Mouse (Mus musculus) megakaryocyte, adult 5-6 weeks (primary cell): ENCODE measurements around the gene Caly. TPM values are rescaled to one million over a fixed set of nuclear protein-coding genes. Genes with fewer than 3 reads are reported as not detected.
A peak's percentile ranks its signal among the peaks of the same experiment; 100 is the strongest.

Source experiments
- ATAC-seq: 2 replicates; pipeline ENCODE4 v1.8.0; 2016; ENCODE audit warnings: mild to moderate bottlenecking, inconsistent platforms; ENCODE audit not compliant: poor library complexity, severe bottlenecking
- total RNA-seq, 2 experiments: library from RNA; stranded (forward) in 1 of 2; stranded (reverse) in 1 of 2; fragments of 153-499, 151-499 nt in 1 of 2; fragments of 221-1000, 200-1000 nt in 1 of 2; gene quantifications; 2 replicates each; pipeline versions ENCODE4 v1.2.3 to v1.2.4; 2015 to 2017

The Caly gene
- total RNA-seq, 2 experiments from 2014 or later = not detected

DNA sequence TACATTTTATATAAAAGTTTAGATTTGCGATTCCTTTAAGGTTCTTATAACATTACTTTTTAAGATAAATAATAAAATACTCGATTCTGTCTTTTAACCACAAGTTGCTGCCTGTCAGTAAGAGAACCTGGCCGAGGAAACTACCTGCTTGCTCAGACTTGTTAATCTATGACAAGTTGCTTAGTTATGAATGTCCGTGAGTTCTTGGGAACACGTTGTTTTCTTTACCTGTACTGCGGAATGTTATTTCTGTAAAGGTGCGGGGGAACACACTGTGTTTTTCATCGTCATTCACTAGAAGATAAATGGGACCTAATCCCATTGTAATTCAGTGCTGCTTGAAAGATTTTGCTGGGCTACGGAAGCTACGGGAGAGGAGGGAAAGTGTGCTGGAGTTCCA lies 8.3 kb upstream of the Caly start:
- no peak for ATAC-seq

DNA sequence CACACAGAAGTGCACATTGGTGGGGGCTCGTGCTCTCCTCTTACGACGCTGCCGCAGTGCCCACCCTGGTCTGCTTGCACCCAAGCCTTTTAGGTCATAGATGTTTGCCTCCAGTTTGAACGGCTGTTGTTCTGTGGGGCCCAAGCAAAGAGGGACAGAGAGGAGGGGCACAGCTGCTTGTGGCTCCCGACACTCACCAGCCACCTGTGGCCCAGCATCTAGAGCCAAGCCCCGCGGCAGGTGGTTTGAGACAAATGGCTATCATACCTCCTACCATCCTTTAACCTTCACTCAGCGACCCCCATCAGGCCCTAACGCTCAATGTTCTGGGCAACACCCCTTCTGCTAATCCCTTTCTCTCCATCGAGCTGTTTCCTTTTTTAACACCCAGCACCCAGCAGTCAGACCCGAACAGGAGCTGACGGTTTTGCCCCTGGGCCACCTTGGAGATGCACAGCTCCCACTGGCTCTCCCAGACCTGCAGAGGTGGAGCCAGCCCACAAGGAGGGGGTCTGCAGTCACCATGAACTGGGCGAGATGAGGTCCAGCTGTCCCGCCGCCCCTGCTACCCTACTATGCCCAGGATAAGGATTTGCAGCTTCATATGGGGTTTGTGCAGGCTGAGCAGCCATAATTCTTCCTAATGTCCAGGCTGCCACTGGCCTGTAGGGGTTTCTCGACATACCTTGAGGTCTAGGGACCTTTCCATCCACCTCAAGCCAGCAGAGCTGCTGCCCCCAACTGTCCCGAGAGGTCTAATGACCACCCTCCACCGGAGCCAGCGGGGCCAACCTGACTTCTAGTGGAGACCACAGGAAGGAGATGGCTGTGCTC lies 723 bp downstream of the Caly start:
- no peak for ATAC-seq

DNA sequence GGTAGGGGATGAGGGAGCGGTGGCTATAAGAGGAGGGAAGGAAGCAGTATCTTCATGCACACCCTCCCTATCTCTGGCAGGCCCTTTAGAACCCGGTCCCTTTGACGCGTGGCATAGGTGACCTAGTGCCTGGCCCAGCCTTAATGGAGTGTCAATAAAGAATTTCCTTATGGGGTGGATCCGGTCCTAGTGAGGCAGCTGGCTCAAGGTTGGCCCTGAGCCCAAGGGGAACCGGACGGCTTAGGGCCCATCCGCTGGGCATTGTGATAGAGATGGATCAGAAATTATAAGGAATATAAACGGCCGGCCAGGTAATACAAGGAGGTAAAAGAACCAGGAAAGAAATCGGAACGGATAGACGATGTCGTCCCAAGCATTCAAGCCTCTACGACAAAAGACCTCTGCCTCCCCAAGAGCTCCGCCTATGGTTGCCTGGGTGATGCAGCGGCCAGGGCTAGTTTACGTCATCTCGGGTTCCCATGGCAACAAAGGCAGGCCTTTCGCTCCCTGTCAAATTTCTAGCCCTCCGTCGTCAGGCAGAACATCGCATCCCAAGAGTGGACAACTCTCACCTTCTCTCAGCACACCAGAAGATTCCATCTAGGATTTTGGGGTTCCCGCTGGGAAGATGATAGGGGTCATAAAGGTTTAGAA lies 1.7 kb downstream of the Caly start:
- peak; percentile 46 for ATAC-seq

DNA sequence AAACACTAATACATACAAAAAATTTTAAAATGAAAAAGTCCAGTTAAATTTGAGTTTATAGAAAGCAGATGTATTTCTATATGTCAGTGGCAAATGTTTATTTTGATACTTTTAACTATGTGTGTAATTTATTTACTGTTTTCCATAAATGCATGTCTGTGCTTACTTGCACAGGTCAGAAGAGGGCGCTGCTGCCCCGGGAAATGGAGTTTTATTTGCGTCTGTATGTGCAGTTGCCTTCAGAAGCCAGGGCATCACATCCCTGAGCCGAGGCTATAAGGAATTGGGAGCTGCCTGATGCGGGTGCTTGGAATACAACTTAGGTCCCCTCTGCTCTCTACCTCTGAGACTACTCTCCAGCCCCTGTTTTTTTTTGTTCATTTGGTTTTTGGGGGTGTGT lies 3.6 kb downstream of the Caly start:
- peak; percentile 68 for ATAC-seq

DNA sequence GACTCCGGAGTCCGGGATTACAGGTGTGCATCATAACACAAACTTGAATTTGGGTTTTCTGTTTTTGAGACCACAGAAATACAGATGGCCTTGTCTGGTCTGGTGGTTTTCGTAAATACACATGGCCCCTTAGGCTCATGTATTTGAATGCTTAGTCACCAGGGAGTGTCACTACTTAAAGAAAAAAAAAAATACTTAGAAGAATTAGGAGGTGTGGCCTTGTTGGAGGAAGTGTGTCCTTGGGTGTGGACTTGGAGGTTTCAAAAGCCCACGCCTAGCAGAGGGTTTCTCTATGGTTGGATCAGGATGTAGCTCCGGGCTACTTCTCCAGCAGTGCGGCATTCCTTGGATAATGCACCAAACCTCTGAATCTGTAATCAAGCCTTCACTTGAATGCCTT lies 4.7 kb downstream of the Caly start:
- ATAC-seq = peak; percentile 81

DNA sequence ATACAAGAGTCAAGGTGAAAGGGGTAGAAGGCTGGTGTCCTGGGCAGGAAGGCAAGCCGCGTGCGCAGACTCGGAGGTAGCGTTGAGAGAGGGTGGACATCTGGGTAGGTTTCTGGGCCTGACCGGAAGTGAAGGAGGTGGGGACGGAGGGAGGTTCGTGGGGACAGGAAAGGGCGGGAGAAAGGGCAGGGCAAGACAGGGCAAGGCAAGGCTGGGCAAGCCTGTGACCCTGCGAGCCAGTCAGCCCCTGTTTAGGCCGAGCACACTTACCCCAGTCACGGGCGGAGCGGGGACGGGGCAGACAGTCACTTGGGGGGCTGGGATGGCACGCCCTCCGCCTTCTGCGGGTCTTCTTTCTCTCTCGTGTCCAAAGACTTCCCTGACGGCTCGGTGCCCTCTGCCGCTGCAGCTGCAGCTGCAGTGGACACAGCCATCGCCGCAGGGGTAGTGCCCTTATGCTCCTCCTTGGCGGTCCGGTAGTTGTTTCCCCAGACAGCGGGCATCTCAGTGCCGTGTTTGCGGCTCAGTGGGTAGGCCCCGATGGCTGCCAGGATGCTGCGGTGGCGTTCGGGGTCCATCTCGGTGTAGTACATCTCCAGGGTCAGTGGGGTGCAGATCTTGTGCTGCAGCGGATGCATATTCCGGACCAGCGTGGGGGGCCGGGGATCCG lies 12.2 kb downstream of the Caly start:
- peak; percentile 60 for ATAC-seq

DNA sequence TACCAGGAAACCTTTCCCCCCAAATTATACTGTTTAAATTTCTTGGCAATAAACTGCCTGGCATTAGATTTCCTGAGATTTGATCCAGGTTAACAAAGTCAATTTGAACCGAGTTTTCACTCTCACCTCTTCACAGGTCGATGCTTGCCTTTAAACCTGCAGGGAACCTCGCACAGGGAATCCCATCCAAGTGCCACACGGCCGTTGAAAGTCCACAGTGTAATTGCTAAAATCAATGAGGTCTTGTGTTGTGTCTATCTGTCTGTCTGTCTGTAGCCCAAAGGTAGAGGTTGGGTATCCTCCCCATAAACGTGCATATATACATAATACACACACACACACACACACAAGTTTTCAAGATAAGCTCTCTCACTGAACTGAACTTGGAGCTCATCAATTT lies 15.0 kb downstream of the Caly start:
- no peak for ATAC-seq

DNA sequence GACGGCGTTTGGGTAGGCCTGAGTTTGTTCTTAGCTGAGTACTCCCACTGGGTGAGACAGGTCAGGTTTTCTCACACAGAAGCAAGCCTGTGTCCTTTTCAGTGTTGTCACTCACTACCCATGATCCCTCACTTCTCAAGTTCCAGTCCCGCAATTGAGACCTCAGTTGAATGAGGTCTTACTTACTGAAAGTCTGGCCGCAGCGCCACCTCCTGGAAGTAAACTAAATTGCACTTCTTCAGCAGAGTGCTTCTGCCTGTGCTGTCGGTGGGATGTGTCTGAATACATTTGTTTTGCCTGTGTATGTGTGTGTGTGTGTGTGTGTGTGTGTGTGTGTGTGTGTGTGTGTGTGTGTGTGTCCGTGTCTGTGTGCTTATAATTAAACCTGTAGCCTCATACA lies 19.3 kb downstream of the Caly start:
- ATAC-seq = peak; percentile 83

DNA sequence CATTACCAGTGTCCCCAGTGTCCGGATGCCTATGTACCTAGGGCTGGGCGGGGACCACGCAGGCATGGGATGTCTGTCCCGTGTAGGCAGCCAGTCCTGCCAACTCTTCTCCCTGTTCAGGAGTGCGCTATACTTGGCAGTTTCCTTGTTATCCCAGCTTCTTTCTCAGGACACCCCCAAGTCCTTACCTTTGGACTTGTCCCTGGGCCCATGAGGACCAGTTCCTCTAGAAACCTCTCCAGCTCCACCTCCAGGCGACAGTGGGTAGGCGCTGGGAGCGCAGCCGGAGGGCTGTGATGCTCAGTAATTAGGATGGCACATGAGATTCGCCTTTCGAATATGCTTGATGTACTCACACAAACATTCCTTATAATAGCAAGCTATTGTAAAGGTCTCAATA lies 20.0 kb downstream of the Caly start:
- ATAC-seq = peak; percentile 60

DNA sequence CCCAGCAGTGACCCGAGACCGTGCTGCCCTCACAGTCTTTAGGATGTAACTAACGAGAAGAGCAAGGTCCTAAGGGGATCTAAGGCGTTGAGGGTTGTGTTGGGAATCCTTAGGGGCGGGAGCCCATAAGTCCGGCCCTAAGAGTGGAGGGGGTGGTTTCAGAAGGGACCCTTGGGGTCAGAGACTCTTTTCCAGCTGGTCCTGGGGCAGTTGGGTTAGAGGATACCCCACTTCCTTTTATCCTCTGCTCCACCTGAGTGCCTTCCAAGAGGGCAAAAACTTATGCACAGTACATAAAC lies 20.6 kb downstream of the Caly start:
- no peak for ATAC-seq

DNA sequence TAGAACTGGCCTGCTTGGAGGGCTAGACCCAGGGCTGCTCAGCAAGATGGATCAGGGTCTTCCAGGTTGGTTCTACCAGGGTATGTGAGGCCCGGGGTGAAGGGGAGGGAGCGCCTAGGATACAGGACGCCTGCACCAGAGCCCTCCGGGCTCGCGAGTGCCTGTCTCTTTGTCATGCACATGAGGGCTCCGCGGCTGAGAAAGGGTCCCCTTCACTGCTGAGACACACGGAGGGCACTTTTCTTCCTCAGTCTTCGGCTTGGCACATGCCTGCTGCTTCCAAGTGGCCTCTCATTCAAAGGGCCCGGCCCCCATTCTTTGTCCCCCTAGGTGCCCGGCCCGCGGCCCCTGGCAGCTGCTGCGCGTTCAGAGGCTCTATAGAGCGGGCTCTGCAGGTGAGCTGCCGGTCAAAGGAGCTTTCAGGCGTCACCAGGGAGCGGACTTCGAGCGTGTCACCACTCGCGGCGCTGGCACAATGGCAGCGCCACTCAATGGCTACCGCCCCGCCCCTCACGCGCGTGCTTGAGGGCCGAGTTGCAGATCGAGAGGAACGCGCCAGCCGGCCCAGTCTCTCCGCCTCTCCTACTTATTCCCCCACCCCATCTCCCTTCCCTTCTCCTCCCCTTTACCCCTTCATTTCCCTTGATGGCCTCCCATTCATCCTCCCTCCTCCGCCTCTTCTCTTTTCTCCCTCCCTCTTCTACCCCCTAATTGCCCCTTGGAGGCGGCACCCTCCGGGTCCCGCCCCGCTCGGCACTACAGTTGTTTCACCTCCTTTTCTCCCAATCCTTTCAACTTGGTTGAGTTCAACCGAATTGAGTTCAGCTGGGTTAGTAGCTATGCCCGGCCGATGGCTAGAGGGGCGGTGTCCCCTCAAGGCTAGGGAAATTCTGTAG lies 21.2 kb downstream of the Caly start:
- ATAC-seq = peak; percentile 23; the same call in 1 of the 2 replicates

DNA sequence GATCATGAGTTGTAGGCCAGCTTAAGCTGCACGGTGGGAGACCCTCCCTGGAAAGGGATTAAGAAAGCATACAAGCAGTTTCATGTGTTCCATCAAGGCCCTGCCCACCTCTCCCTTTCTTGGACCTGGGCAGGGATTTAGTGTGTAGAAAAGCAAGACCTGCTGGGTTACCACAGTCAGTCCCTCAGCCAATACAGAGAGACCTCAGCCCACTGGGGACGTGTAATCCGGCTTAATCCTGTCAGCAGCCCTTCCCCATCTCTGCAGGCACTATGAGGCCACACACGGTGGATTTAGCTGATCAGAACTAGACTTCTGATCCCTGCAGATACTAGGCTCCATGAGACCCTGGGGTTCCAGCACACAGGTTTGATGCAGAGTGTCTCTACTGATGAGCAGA lies 22.7 kb downstream of the Caly start:
- ATAC-seq = no peak

DNA sequence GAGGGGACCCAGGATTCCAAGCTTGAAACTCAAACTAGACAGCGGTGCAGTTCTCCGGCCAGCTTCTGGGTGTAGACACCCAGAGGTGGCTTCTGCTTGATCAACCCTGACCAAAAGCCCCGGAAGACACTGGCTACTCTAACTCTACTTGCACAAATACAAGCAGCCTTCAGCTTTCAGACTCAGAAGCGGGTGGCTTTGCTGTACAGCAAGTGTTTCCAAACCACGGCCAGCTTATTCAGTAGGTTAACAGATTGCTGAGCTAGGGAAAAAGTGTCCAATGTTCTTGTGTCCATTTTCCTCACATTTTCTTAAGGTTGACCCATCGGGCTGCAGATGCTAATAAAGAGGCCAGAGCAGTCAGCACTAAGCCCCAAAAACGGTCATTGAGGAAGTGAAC lies 23.8 kb downstream of the Caly start:
- ATAC-seq = no peak

DNA sequence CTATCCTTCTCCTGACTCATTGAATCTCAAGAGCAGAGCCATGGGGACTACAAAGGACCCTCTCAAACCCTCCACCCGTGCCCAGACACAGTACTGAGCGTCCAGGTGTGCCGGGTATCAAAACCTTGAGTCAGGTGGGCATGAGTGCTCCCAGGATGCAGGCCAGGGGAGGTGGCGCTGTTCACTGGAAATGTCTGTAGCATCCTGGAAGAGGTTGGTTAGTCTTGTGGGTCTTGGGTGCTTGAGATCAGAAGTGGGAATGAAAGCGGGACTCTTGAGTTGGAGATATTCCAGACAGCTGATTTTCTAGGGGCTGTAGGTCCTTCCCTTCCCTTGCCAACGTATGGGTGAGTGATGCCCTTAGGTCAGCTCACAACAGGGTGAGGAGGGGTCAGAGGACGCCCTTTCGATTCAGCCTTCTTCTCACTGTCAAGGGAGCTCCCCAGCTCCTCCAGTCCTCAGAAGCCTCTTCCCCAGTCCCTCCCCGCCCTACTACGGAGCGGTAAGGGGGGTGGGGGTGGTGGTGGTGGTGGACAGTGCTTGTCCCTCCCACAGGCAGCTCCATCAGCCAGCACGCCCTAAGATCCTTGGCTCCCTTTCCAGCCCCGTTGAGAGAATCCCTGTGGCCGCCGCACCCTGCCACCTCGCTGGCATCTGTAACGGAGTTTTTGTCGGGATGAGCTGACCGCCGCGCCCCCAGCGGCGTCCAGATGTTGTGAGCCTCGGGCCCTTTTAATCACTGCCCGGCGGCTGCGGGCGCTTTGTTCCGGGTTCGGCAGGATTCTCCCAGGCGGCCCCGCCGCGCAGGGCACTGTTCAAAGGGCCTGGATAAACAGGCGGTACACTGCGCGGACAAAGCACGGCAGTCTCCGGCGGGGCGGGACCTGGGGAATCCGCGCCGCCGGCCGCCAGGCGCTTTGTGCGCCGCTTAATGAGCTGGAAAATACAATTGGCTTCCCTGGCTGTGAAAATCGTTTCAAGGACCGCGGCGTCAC lies 24.6 kb downstream of the Caly start:
- peak; percentile 24 for ATAC-seq

DNA sequence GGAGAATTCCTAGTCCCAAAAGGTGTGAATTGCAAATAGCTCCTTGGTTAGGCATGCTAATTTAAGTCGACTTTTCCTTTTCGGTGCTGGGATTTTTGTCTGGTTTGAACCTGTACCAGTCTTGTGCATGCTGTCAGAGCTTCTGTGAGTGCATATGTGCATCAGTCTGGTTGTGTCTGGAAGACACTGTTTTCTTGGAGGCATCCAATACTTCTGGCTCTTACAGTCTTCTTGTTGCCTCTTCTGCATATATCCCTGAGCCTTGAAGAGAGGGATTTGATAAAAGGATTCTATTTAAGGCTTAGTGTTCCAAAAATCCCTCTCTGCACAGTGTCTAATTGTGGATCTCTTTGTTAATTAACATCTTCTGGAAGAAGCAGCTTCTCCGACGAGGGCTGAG lies 28.2 kb downstream of the Caly start:
- ATAC-seq = no peak

DNA sequence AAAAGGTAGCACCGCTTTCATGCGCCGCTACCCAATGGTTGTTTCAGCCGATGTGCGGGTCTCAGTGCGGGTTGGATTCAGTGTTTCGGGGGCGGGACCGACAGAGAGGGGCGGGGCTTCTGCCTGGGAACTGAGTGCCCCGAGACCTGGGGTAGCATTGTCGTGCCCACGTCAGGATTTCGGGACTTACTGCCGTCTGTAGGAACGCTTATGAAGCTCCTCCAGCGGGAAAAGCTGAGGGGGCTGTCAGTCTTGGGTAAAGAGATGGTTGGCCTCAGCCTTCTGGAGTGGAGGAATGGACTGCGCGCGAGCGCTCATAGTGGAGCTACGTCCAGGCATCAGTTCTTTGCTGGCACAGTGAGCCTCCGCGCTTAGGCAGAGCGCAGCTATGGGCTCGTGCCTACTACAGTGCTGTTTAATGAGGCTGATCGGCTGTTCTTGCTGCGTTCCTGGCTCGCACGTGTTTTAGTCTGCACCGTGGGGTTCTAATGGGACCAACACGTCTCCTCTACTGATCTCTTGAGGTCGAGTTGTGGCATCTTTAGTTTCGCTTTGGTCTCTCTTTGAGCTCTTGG lies 33.1 kb downstream of the Caly start:
- ATAC-seq = peak; percentile 51

DNA sequence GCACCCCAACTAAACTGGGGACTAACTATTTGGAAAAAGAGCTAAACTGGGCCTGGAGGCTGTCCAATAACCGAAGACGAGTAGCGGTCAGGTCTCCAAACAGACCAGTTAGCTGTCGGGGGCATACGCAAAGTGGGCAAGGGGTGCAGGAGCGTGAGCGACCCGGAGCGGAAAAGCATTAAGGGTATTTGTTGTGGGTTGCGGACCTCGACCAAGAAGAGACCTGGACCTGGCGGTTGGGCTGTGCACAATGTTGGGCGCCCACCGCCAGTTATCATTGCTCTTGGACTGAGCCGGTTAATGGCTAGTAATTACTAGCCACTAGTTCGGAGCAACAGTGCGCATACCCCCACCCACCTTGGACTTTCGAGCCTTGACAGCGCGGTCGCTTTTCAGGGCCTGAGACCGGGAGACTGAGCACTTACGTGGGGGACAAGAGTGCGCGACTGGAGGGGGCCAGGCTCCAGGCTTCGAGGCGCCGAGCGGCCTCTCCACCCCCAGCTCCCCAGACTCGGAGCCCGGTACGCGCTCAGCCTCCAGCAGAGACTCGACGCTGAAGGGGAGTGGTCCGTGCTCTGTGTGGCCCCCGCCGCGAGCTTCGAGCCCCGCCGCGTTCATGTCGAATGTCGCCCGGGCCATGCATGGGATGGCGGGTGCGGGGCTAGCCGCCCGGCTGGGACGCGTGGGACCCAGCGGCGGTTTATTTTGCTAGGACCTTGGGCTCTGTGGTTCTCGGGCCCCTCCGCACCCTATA lies 33.8 kb downstream of the Caly start, which contains the start of gene Msx3:
Msx3 (minus strand) TSS at position 729 of the 754 bp plus-strand sequence.
- ATAC-seq = no peak

DNA sequence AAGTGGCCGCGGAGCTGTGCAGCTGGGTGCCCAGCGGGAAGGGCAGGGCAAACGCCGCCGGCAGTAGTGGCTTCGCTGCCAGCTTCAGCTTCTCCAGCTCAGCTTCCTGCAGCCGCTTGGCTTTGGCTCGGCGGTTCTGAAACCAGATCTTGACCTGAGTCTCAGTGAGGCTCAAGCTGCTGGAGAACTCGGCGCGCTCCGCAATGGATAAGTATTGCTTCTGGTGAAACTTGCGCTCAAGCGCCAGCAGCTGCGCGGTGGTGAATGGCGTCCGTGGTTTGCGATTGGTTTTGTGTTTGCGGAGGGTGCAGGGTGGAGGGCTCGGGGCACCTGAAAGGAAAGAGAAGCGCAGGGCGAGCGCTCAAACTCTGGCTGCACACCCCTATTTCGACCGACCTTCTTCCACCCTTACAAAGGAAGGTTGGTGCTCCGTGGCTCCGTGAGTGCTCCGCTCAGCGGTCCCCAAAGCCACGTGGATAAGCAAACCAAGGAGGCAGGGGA lies 34.5 kb downstream of the Caly start:
- ATAC-seq = no peak

DNA sequence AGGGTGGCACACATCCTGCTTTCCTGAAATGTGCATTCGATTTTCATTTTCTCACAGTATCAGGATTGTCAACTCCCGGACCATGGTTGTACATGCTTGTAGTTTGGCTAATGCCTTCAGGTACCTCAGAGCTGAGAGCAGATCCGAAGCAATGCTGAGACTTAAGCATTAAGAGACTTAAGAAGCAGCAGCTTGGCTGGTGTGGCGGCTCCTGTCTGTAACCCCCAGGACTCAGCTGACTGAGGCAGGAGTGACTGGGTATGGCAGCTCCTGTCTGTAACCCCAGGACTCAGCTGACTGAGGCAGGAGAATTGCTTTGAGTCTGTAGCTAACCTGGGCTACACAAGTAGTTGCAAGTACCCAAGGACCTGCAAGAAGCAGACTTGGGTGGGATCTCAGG lies 36.8 kb downstream of the Caly start:
- no peak for ATAC-seq
